Mouse (Mus musculus): ENCODE measurements at regions not wholly inside any gene's neighbourhood (a gene's known extent, or its start where the extent isn't known, plus 50 kb on each side); places are given as distances from the start of the nearest gene placed in this dataset.

- DNase-seq: peak; percentile 32 to 40
Measured at GRCm38 (mm10) chr11:121768824-121769223, 61.2 kb upstream of the Ptchd3 start.

- DNase-seq: no peak
Measured at GRCm38 (mm10) chr11:121770061-121770460, 60.0 kb upstream of the Ptchd3 start.

GRCm38 (mm10) chr11:121776947-121777346 is 53.1 kb upstream of the Ptchd3 start:
- DNase-seq: no peak

- no peak for DNase-seq
Measured at GRCm38 (mm10) chr11:121777553-121777952, 52.5 kb upstream of the Ptchd3 start.
